Mouse (Mus musculus) retina, postnatal 1 day (tissue): ENCODE data around the gene Htr2c.

Experiments used
- DNase-seq: peaks from one replicate; pipeline ENCODE4 v3.0.0-alpha.2; 2012

Gene Htr2c

DNA sequence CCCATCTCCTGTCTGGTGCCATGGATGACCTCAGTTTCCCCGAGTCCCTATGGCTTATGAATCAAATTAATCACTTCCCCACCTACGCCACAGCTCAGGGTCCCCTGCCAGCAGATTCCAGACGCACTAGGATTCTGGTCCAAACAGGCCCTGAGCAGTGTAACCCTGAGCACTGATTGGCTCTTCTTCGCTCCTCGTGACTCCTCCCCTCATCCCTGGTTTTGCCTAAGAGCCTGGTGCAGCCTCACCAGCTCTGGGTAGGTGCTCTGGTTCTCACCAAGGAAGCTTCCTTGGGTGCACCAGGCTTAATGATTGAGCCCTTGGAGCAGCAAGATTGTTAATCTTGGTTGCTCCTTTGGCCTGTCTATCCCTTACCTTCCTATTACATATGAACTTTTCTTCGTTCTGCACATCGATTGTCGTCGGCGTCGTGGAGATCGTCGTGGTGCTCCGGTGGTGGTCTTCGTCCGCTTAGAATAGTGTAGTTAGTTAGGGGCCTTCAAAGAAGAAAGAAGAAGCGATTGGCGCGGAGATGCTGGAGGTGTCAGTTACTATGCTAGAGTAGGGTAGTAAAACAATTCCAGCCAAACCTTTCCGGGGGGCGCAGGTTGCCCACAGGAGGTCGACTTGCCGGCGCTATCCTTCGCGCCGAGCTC, at the start of gene Htr2c:
Gene Htr2c, plus strand, starts transcription at position 256 of the 656 bp plus-strand sequence.
- peak; percentile 27 for DNase-seq

DNA sequence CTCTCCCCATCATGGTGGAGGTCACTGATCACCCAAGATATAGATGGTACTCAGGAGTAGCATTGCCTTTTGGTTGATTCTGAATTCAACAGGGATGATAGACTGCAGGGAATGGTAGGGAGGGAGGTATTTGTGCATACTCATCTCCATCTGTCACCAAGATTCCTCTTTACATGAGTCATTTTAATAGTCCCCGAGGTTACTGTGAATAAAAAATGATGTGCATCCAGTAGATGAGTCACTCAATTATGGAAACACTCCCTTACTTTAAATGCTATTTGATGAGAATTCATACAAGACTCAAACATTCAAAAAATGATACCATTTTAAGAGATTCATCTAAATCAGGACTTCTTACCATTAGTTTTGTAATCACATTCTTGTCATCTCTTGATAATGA, 34.1 kb upstream of the Htr2c start:
- DNase-seq = no peak

DNA sequence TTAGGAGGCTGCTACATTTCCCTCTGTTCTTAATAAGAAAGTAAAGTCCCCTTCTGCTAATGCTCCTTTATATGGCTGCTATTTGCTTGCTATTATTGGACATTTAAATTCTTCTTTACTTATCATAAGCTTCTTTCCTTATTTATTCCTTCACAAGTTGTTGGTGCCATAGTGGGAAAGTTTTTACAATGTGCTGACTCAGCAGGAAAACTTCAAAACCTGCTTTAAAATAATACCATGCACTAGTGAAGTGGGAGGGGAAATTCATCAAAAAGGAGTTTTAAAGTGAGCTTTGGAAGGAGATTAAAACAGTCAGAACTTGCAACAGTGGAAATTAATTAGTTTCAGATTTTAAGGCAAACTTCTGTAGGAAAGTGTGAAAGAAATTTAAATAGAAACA, 26.0 kb upstream of the Htr2c start:
- no peak for DNase-seq

DNA sequence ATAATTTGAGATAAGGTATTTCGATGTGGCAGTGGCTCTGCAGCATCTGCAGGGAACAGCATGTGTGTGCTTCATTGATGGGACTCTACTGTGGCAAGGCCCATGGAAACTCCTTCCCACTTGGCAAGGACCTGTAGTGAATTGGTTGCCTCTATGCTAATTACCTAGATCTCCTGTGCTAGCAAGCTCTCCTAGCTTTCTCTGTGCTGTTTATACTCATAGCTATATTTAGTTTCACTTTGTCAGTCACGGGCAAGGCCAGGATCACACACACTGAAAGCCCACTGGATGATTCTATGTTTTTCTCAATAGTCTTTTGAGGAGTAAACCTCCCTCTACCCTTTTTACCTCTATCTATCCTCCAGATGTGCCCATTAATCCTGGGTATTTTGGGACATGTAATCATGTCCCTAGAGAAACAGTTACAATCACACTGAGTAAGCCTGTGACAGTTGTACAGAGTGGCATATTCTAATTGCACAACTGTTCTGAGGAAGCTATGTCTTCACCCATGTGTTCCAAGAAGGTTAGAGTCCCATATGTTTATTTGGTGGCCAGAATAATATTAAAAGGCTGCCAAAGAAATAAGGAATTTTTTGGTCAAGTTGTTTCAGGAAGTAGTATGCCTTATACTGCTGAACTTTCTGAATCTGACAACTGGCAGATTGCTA, 16.0 kb upstream of the Htr2c start:
- no peak for DNase-seq

DNA sequence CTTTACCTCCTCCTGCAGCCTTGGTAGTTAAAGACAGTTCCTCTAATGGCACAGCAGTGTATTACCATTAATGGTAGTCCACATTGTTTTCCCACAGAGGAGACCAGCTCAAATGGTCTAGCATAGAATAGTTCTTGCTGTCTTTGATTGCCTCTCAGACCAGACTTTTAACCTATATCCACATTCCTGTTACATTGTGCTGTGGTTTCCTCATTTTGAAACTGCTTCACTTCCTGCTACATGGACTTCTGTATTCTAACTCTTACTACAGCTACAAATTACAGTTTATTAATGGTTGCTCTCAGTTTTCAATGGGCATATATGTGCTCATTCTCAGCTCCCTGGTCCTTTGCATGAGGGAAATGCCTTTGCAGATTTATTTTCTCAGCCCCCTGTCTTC, 15.3 kb upstream of the Htr2c start:
- DNase-seq = no peak

DNA sequence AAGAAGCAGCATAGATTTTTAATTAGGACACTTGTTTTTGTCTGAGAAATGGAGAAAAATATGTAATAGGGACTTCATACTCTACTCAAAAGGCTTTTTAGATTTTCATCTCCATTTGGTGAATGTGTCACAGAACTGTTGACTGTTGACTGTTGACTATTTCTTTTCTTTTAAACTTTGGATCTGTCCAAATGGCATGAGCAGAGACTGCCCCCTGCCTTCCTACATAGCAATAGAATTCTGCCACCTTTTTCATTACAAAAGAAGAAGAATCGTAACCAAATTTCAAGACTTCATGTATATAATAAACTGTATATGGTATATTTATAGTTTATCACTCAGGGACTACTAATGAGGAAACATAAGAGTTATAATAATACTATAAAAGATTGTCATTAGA, 3.7 kb upstream of the Htr2c start:
- DNase-seq = no peak

DNA sequence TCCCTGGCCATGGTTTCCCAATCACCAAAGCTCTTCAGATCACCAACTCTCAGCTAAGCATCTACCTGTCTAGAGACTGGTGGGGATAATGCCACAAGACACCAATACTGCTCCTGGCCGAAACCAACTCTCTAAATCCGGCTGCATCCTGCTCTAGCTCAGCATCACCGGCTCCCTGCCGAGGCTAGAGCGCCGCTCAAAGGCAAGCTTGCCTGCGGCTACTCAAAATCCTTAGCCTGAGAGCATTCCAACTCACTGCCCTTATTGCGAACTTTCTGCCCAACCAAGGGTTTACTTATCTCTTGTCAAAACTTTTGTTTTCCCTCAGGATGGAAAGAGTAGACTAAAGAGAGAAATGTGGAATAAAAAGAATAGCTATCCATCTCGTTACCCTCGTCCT, 2.4 kb upstream of the Htr2c start:
- peak; percentile 14 for DNase-seq

DNA sequence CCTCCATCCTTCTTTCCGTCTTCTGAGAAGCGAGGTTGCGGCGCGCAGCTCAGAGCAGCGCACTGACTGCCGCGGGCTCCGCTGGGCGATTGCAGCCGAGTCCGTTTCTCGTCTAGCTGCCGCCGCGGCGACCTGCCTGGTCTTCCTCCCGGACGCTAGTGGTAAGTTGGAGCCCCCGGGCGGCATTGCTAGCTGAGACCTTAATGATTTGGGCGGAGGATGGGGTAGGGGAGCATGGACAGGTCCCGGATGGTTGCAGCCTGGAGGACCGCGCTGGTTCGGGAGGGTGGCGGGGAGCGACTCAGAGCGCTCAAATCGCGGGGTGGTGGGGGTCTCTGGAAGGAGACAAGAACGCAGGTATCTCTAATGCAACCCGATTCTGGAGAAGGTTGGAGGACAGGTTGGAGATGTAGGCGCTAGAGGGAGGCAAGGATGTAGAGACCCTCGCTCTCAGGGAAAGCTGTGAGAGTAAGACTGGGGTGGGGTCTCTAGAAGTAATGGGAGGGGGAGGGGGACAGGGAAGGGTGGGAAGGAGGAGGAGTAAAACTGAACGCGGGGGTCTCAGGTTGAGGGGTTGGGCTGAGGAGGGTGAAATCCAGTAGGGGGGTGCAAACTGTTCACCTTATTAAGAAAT, 718 bp downstream of the Htr2c start:
- peak; percentile 38 for DNase-seq

DNA sequence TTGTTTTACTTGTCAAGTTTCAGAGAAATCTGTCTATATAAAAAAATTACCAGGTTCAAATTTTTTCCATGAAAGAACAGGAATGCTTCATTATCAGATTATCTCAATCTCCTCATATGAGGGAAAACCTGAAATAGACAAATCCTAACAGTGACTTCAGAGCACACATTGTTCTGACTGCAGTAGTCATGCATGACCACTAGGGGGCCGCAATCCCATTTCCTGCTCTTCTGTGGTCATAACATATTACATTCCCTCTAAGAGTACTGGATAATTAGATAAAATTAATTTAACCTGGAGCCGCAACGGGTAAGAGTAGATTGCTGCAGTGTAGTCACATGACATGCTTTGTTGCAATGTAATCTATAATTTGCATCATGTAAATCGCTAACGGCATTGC, 17.6 kb downstream of the Htr2c start:
- DNase-seq = peak; percentile 16

DNA sequence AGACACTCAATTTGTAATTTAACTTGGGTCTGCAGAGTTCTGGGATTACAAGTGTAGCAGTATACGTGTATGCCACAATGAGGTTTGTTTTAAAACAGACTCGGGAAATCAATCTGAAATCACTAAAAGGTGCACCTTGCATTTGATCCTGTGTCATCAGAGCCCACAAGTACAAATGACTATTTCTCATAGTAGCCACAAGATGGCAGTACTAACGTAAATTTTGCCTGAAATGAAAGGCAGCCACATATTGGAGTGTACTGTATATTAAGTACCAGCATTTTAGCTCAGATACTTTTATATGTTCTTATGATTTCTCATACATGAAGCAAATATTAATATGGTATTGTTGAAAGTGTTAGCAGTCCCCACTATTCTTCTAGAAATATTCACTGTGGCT, 93.4 kb downstream of the Htr2c start:
- peak; percentile 28 for DNase-seq

DNA sequence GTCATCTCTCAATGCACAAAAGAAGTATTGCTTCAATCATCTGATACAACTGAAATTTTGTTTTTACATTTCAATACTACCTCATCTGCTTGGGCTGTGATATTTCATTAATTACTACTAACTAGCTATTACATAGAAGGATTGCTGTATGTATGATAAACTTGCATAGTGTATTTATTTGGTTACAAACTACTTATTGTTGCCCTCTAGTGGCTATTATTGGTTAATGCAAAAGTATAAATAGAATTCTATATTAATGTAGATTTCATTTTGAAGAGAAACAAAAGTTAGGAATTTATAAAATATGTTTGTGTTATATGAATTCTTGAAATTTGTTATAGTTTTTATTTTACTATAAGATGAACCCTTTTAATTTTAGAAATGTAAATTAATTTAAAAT, 109.3 kb downstream of the Htr2c start:
- DNase-seq = peak; percentile 0

DNA sequence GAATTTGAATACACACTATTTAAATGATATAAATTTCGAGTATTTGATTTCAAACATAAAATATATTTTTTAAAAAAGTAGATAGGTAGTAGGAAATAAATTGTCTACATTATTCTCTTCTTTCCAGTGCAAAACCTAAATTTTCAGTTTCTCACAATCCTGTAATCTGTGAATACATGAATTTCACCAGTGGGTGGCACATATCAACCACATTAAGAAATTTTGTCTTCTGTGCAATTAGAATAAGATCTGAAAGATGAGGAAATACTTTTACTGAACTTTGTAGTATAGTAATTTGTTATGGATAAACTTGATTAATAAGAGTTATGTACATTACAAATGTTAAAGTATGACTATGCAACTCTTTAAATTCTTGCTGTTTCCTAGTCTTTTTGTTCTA, 156.8 kb downstream of the Htr2c start:
- DNase-seq = no peak

DNA sequence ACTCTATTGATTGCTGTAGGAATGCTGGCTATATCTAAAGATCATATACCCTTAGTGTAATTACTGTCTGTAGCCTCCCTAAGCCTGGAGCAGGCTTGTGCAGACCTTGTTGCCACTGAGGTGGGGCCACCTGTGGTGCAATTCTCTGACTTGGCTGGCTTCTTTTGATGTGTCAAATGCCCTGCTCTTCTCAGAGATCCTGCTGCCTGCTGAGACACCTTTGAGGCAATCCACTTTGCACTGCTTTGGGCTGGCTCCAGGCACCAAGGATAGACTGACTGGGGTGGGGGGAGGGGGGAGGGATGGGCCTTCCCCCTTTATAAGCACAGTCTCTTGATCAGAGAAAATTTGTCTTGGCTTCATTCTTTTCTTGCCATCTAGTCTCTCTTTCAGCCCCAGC, 252.9 kb downstream of the Htr2c start:
- DNase-seq = no peak

DNA sequence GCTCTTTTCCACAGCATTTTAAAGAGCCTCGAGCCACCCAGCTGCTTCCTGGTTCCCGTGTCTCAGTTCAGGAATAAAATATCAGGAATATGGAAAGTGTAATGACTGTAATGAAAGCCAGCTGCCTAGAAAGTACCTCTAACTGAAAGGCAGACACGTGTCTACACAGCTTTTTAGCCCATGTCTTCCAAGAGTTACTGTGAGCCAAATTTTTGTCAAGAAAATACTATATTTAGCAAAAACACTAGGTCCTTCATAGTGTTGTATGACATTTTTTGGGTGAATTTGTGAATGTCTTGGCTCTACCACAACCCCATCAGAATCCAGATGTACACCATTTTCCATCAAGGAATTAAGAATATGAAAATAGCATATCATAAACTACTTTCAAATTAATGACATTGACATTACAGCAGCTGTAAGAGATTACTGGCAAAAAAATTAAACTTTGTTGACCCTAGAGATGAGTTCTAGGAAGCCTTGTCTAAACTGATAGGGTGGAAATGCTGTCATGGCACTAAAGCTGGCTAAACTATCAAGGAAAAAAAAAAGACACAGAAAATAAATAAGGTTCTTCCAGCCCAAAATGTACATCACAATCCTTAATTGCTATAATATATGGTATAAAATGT, 255.2 kb downstream of the Htr2c start:
- DNase-seq = no peak

DNA sequence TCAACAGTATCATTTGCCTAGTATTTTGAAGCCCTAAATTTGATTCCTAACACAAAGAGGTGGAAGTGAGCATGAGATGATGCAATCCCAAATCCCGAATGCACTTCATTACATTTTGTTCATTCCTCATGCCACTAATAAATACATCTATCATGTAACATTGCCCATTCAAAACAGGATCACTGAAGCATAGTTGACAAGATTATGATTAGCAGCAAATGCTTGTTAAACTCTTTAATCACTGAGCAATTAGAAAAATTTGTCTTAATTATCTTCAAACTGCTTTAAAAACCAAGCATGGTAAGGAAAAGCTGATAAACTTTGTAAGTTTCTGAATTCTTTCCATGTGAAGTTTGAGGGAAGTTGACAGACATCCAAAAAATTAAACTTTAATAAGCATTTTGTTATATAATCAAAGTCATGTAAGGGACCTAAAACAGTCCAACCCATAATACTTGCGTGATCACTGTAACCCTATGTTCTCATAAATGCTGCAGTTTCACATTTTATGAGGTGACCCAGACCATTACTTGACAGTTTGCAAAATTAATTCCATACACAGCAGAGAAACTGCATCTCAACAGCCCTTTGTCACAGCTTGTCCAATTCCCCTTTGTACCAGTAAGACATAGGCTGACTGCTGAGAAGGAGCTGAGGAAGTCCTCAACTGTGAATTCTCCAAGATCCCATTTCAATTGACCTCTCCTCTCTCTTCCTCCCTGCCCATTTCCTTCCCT, 276.7 kb downstream of the Htr2c start:
- DNase-seq = peak; percentile 53
